Mouse (Mus musculus) limb, embryonic 14.5 days (tissue): Measurements from ENCODE around the gene Lrrc3. TPM values are rescaled to one million over a fixed set of nuclear protein-coding genes. Genes with fewer than 3 reads are reported as not detected.

Experiments
- ATAC-seq: fragments of 200-750 bp; cut with Nextera tagmentation; 2 replicates; pipeline ENCODE4 v1.8.0; 2017; ENCODE audit warnings: low read depth, moderate number of reproducible peaks, moderate TSS enrichment; ENCODE audit not compliant: low FRiP score
- DNase-seq: peaks from one replicate; pipeline ENCODE4 v3.0.0-alpha.2; 2015; ENCODE audit warnings: low spot score
- H3K27ac ChIP-seq: fragments of 300-500 bp; sonication (generic); replicated peaks from 2 replicates; pipeline ENCODE4 v1.5.1; 2014; ENCODE audit warnings: low read depth, mild to moderate bottlenecking, low read length, moderate library complexity, mixed read lengths
- H3K27me3 ChIP-seq: fragments of 300-500 bp; sonication (generic); 2 replicates; pipeline ENCODE4 v1.6.1; 2014; ENCODE audit warnings: low read length, mixed read lengths; ENCODE audit not compliant: control insufficient read depth, insufficient read depth
- H3K36me3 ChIP-seq: fragments of 300-500 bp; sonication (generic); 2 replicates; pipeline ENCODE4 v1.6.1; 2014; ENCODE audit warnings: mild to moderate bottlenecking, low read length, moderate library complexity, mixed read lengths; ENCODE audit not compliant: control insufficient read depth, insufficient read depth
- H3K4me1 ChIP-seq: fragments of 300-500 bp; sonication (generic); 2 replicates; pipeline ENCODE4 v1.6.1; 2014; ENCODE audit warnings: antibody characterized with exemption, low read length, mixed read lengths; ENCODE audit not compliant: control insufficient read depth, insufficient read depth
- H3K4me2 ChIP-seq: fragments of 300-500 bp; sonication (generic); replicated peaks from 2 replicates; pipeline ENCODE4 v1.6.1; 2014; ENCODE audit warnings: low read depth, mild to moderate bottlenecking, low read length, moderate library complexity; ENCODE audit not compliant: severe bottlenecking
- H3K4me3 ChIP-seq: fragments of 300-500 bp; sonication (generic); replicated peaks from 2 replicates; pipeline ENCODE4 v1.5.1; 2014; ENCODE audit warnings: low read length
- H3K9ac ChIP-seq: fragments of 300-500 bp; sonication (generic); 2 replicates; pipeline ENCODE4 v1.6.1; 2014; ENCODE audit warnings: mild to moderate bottlenecking, low read depth, low read length, moderate library complexity; ENCODE audit not compliant: severe bottlenecking
- H3K9me3 ChIP-seq: fragments of 300-500 bp; sonication (generic); 2 replicates; pipeline ENCODE4 v1.6.1; 2016; ENCODE audit warnings: low read length; ENCODE audit not compliant: control insufficient read depth
- POLR2A ChIP-seq: fragments of 200-500 bp; IDR thresholded peaks from 2 replicates; pipeline ENCODE4 v1.8.0; 2012; ENCODE audit warnings: inconsistent platforms, mild to moderate bottlenecking, moderate library complexity, borderline replicate concordance; ENCODE audit not compliant: insufficient read depth, insufficient read length; ENCODE audit errors: extremely low read depth
- WGBS: fragments of 180-500 bp; shearing (Covaris S2); extraction: QIAGEN DNeasy Blood & Tissue Kit; methylation state at CpG from one replicate; pipeline ENCODE4 v1.1.7; 2014; 5-methylcytosine and 5-hydroxymethylcytosine counted together
- polyA plus RNA-seq, 2 experiments: library from polyadenylated mRNA; depleted of rRNA in 1 of 2; stranded (reverse) in 1 of 2; unstranded in 1 of 2; fragments of >200 nt; fragmentation: Nextera tagmentation in 1 of 2; extraction: Ambion mirVana in 1 of 2; gene quantifications; 2 replicates each; pipeline versions ENCODE4 v1.2.1 to v1.2.3; 2012 to 2014

The Lrrc3 gene
- polyA plus RNA-seq, 2 experiments, result 3.6 TPM

- Histone ChIP-seq H3K9ac (no peak within 1 kb of the TSS), H3K4me2 (no peak within 1 kb of the TSS), H3K4me3 (no peak within 1 kb of the TSS), H3K4me1 (no peaks in the 10 kb centered on the region), H3K9me3 (no peaks in the 10 kb centered on the region), H3K27me3 (no peaks in the 10 kb centered on the region), H3K36me3 (no peaks in the 10 kb centered on the region), H3K27ac (no peak within 1 kb of the TSS)
- no peak for ATAC-seq
- TF ChIP-seq POLR2A, result no peak
- WGBS, result 66% methylated on average over 9 of the region's 9 CpGs
- no peak for DNase-seq
These were observed 49.8 kb downstream of the Lrrc3 start, which contains the start of gene Gm10318 for GRCm38 (mm10) chr10:77852559-77852958. TSS of gene Gm10318 (plus strand) at chr10:77852859.

Other genes starting within 250 kb of the Lrrc3 start
- gene Tspear, start 216.0 kb downstream of the Lrrc3 start, polyA plus RNA-seq (2012; rRNA removed), result 2.0 TPM in 2 replicates
- gene Tspear, start 216.0 kb downstream of the Lrrc3 start, polyA plus RNA-seq (2014; fragmentation: Nextera tagmentation; extraction: Ambion mirVana), result 1.1 and 1.5 TPM in 2 replicates
- not detected in 2 replicates for gene Gm19402, start 211.8 kb downstream of the Lrrc3 start, polyA plus RNA-seq (2012; rRNA removed)
- not detected in 2 replicates for gene Gm19402, start 211.8 kb downstream of the Lrrc3 start, polyA plus RNA-seq (2014; fragmentation: Nextera tagmentation; extraction: Ambion mirVana)
- not detected in 2 replicates for gene Gm9508, start 205.3 kb downstream of the Lrrc3 start, polyA plus RNA-seq (2012; rRNA removed)
- gene Gm9508, start 205.3 kb downstream of the Lrrc3 start, polyA plus RNA-seq (2014; fragmentation: Nextera tagmentation; extraction: Ambion mirVana), result not detected in 2 replicates
- not detected in 2 replicates for gene Gm10272, start 195.9 kb downstream of the Lrrc3 start, polyA plus RNA-seq (2012; rRNA removed)
- gene Gm10272, start 195.9 kb downstream of the Lrrc3 start, polyA plus RNA-seq (2014; fragmentation: Nextera tagmentation; extraction: Ambion mirVana), result not detected in 2 replicates
- not detected in 2 replicates for gene Gm10024, start 191.1 kb downstream of the Lrrc3 start, polyA plus RNA-seq (2012; rRNA removed)
- gene Gm10024, start 191.1 kb downstream of the Lrrc3 start, polyA plus RNA-seq (2014; fragmentation: Nextera tagmentation; extraction: Ambion mirVana), result 0.94 TPM in 1 of 2 replicates, not detected in the other
- gene Gm10142, start 186.7 kb downstream of the Lrrc3 start, polyA plus RNA-seq (2012; rRNA removed), result not detected in 2 replicates
- not detected in 2 replicates for gene Gm10142, start 186.7 kb downstream of the Lrrc3 start, polyA plus RNA-seq (2014; fragmentation: Nextera tagmentation; extraction: Ambion mirVana)
- gene Krtap12-1, start 181.9 kb downstream of the Lrrc3 start, polyA plus RNA-seq (2012; rRNA removed), result 0.10 and 0.20 TPM in 2 replicates
- not detected in 2 replicates for gene Krtap12-1, start 181.9 kb downstream of the Lrrc3 start, polyA plus RNA-seq (2014; fragmentation: Nextera tagmentation; extraction: Ambion mirVana)
- not detected in 2 replicates for gene Gm10100, start 176.1 kb downstream of the Lrrc3 start, polyA plus RNA-seq (2012; rRNA removed)
- gene Gm10100, start 176.1 kb downstream of the Lrrc3 start, polyA plus RNA-seq (2014; fragmentation: Nextera tagmentation; extraction: Ambion mirVana), result not detected in 2 replicates
- gene Gm18596, start 159.9 kb downstream of the Lrrc3 start, polyA plus RNA-seq (2012; rRNA removed), result not detected in 2 replicates
- not detected in 2 replicates for gene Gm18596, start 159.9 kb downstream of the Lrrc3 start, polyA plus RNA-seq (2014; fragmentation: Nextera tagmentation; extraction: Ambion mirVana)
- not detected in 2 replicates for gene Gm9736, start 151.2 kb downstream of the Lrrc3 start, polyA plus RNA-seq (2012; rRNA removed)
- gene Gm9736, start 151.2 kb downstream of the Lrrc3 start, polyA plus RNA-seq (2014; fragmentation: Nextera tagmentation; extraction: Ambion mirVana), result not detected in 2 replicates
- gene Gm3233, start 142.9 kb downstream of the Lrrc3 start, polyA plus RNA-seq (2012; rRNA removed), result not detected in 2 replicates
- gene Gm3233, start 142.9 kb downstream of the Lrrc3 start, polyA plus RNA-seq (2014; fragmentation: Nextera tagmentation; extraction: Ambion mirVana), result not detected in 2 replicates
- gene Gm3238, start 131.2 kb downstream of the Lrrc3 start, polyA plus RNA-seq (2012; rRNA removed), result not detected in 2 replicates
- not detected in 2 replicates for gene Gm3238, start 131.2 kb downstream of the Lrrc3 start, polyA plus RNA-seq (2014; fragmentation: Nextera tagmentation; extraction: Ambion mirVana)
- not detected in 2 replicates for gene Gm7138, start 125.6 kb downstream of the Lrrc3 start, polyA plus RNA-seq (2012; rRNA removed)
- gene Gm7138, start 125.6 kb downstream of the Lrrc3 start, polyA plus RNA-seq (2014; fragmentation: Nextera tagmentation; extraction: Ambion mirVana), result not detected in 2 replicates
- gene Gm3250, start 120.0 kb downstream of the Lrrc3 start, polyA plus RNA-seq (2012; rRNA removed), result not detected in 2 replicates
- not detected in 2 replicates for gene Gm3250, start 120.0 kb downstream of the Lrrc3 start, polyA plus RNA-seq (2014; fragmentation: Nextera tagmentation; extraction: Ambion mirVana)
- gene Gm7137, start 114.3 kb downstream of the Lrrc3 start, polyA plus RNA-seq (2012; rRNA removed), result not detected in 2 replicates
- not detected in 2 replicates for gene Gm7137, start 114.3 kb downstream of the Lrrc3 start, polyA plus RNA-seq (2014; fragmentation: Nextera tagmentation; extraction: Ambion mirVana)
- not detected in 2 replicates for gene Gm9639, start 107.5 kb downstream of the Lrrc3 start, polyA plus RNA-seq (2012; rRNA removed)
- not detected in 2 replicates for gene Gm9639, start 107.5 kb downstream of the Lrrc3 start, polyA plus RNA-seq (2014; fragmentation: Nextera tagmentation; extraction: Ambion mirVana)
- not detected in 2 replicates for gene Gm19668, start 103.4 kb downstream of the Lrrc3 start, polyA plus RNA-seq (2012; rRNA removed)
- gene Gm19668, start 103.4 kb downstream of the Lrrc3 start, polyA plus RNA-seq (2014; fragmentation: Nextera tagmentation; extraction: Ambion mirVana), result not detected in 2 replicates
- gene Gm9507, start 90.7 kb downstream of the Lrrc3 start, polyA plus RNA-seq (2012; rRNA removed), result not detected in 2 replicates
- not detected in 2 replicates for gene Gm9507, start 90.7 kb downstream of the Lrrc3 start, polyA plus RNA-seq (2014; fragmentation: Nextera tagmentation; extraction: Ambion mirVana)
- 0.13 and 0.25 TPM in 2 replicates for gene Gm2696, start 87.9 kb downstream of the Lrrc3 start, polyA plus RNA-seq (2012; rRNA removed)
- not detected in 2 replicates for gene Gm2696, start 87.9 kb downstream of the Lrrc3 start, polyA plus RNA-seq (2014; fragmentation: Nextera tagmentation; extraction: Ambion mirVana)
- not detected in 2 replicates for gene Krtap10-4, start 75.4 kb downstream of the Lrrc3 start, polyA plus RNA-seq (2012; rRNA removed)
- not detected in 2 replicates for gene Krtap10-4, start 75.4 kb downstream of the Lrrc3 start, polyA plus RNA-seq (2014; fragmentation: Nextera tagmentation; extraction: Ambion mirVana)
- 0.08 and 0.14 TPM in 2 replicates for gene Krtap10-10, start 66.6 kb downstream of the Lrrc3 start, polyA plus RNA-seq (2012; rRNA removed)
- not detected in 2 replicates for gene Krtap10-10, start 66.6 kb downstream of the Lrrc3 start, polyA plus RNA-seq (2014; fragmentation: Nextera tagmentation; extraction: Ambion mirVana)
- not detected in 2 replicates for gene Gm36176, start 55.7 kb downstream of the Lrrc3 start, polyA plus RNA-seq (2012; rRNA removed)
- not detected in 2 replicates for gene Gm36176, start 55.7 kb downstream of the Lrrc3 start, polyA plus RNA-seq (2014; fragmentation: Nextera tagmentation; extraction: Ambion mirVana)
- gene Gm10318, start 49.7 kb downstream of the Lrrc3 start, polyA plus RNA-seq (2012; rRNA removed), result 0.13 TPM in 1 of 2 replicates, not detected in the other
- gene Gm10318, start 49.7 kb downstream of the Lrrc3 start, polyA plus RNA-seq (2014; fragmentation: Nextera tagmentation; extraction: Ambion mirVana), result not detected in 2 replicates
- gene Gm3285, start 40.6 kb downstream of the Lrrc3 start, polyA plus RNA-seq (2012; rRNA removed), result 0.06 and 0.10 TPM in 2 replicates
- gene Gm3285, start 40.6 kb downstream of the Lrrc3 start, polyA plus RNA-seq (2014; fragmentation: Nextera tagmentation; extraction: Ambion mirVana), result not detected in 2 replicates
- gene Trpm2, start 68.0 kb upstream of the Lrrc3 start, polyA plus RNA-seq (2012; rRNA removed), result 0.39 and 0.69 TPM in 2 replicates
- gene Trpm2, start 68.0 kb upstream of the Lrrc3 start, polyA plus RNA-seq (2014; fragmentation: Nextera tagmentation; extraction: Ambion mirVana), result 0.06 and 0.41 TPM in 2 replicates
- gene 1810043G02Rik, start 76.0 kb upstream of the Lrrc3 start, polyA plus RNA-seq (2012; rRNA removed), result 42.9 and 55.6 TPM in 2 replicates
- gene 1810043G02Rik, start 76.0 kb upstream of the Lrrc3 start, polyA plus RNA-seq (2014; fragmentation: Nextera tagmentation; extraction: Ambion mirVana), result 26.5 and 27.1 TPM in 2 replicates
- 129 and 180 TPM in 2 replicates for gene Pfkl, start 107.5 kb upstream of the Lrrc3 start, polyA plus RNA-seq (2012; rRNA removed)
- 112 and 122 TPM in 2 replicates for gene Pfkl, start 107.5 kb upstream of the Lrrc3 start, polyA plus RNA-seq (2014; fragmentation: Nextera tagmentation; extraction: Ambion mirVana)
- 0.10 and 0.15 TPM in 2 replicates for gene Dnmt3l, start 139.4 kb upstream of the Lrrc3 start, polyA plus RNA-seq (2012; rRNA removed)
- not detected in 2 replicates for gene Dnmt3l, start 139.4 kb upstream of the Lrrc3 start, polyA plus RNA-seq (2014; fragmentation: Nextera tagmentation; extraction: Ambion mirVana)
- gene Aire, start 141.1 kb upstream of the Lrrc3 start, polyA plus RNA-seq (2012; rRNA removed), result 4.3 and 5.3 TPM in 2 replicates
- 0.19 and 0.28 TPM in 2 replicates for gene Aire, start 141.1 kb upstream of the Lrrc3 start, polyA plus RNA-seq (2014; fragmentation: Nextera tagmentation; extraction: Ambion mirVana)
- gene Icosl, start 166.8 kb upstream of the Lrrc3 start, polyA plus RNA-seq (2012; rRNA removed), result 8.7 and 10.9 TPM in 2 replicates
- gene Icosl, start 166.8 kb upstream of the Lrrc3 start, polyA plus RNA-seq (2014; fragmentation: Nextera tagmentation; extraction: Ambion mirVana), result 5.6 and 6.9 TPM in 2 replicates